8 mouse cellular contexts compared by ENCODE assay signal in genomic region chr2:119799961-119800550, GRCm38 (mm10). TPM values are rescaled to one million over a fixed set of nuclear protein-coding genes. Genes with fewer than 3 reads are reported as not detected.
DNase-seq lines count a peak whose midpoint lies in the region; ATAC-seq and TF ChIP-seq lines count a peak whose summit lies in the region.

No protein-coding gene starts in this region.

- peaks cover 8% of the 10 kb centered on the region for H3K4me1 ChIP-seq in erythroblast, embryonic 14.5 days (ENCODE audit: control insufficient read depth)
- H3K4me1 ChIP-seq in cortical plate, adult 2 months (ENCODE audit: control insufficient read depth, insufficient read depth, low read length): peaks cover 16% of the 10 kb centered on the region
- peaks cover 23% of the 10 kb centered on the region for H3K4me1 ChIP-seq in hindbrain, postnatal 0 days (ENCODE audit: insufficient read depth, low read length)
- peaks cover 42% of the 10 kb centered on the region for H3K4me1 ChIP-seq in megakaryocyte, embryonic 14.5 days

- no peak for TF ChIP-seq POLR2A in cortical plate, adult 2 months (IDR thresholded peaks at IDR 0.05; ENCODE audit: extremely low read depth, insufficient read depth, low read length)

- H3K9ac ChIP-seq in hindbrain, postnatal 0 days (replicated peaks; ENCODE audit: low read length): peak overlapping the region; percentile 78

- H3K36me3 ChIP-seq in erythroblast, embryonic 14.5 days (ENCODE audit: control insufficient read depth): no peaks in the 10 kb centered on the region
- H3K36me3 ChIP-seq in hindbrain, postnatal 0 days (ENCODE audit: insufficient read depth, low read length): no peaks in the 10 kb centered on the region
- no peaks in the 10 kb centered on the region for H3K36me3 ChIP-seq in megakaryocyte, embryonic 14.5 days (replicated peaks; ENCODE audit: low read length)

- peak; percentile 34 to 45 for DNase-seq in B cell, adult 2 months
- peak; percentile 6 for DNase-seq in hindbrain, postnatal 0 days (ENCODE audit: low spot score)
- DNase-seq in thymus, postnatal 14 days: peak; percentile 57
- DNase-seq in left cerebral cortex, postnatal 10 days (ENCODE audit: extremely low spot score in 1 of 2, low spot score in 2 of 2): no peak

- peaks cover 86% of the 10 kb centered on the region for H3K27me3 ChIP-seq in erythroblast, embryonic 14.5 days (ENCODE audit: control insufficient read depth)
- no peaks in the 10 kb centered on the region for H3K27me3 ChIP-seq in hindbrain, postnatal 0 days (ENCODE audit: insufficient read depth, low read length)
- peaks cover 90% of the 10 kb centered on the region for H3K27me3 ChIP-seq in megakaryocyte, embryonic 14.5 days (replicated peaks)

- under 1% methylated on average over 12 of the region's 27 CpGs for WGBS in hindbrain, postnatal 0 days

- H3K27ac ChIP-seq in cortical plate, adult 2 months (ENCODE audit: insufficient read depth, low read length): peak overlapping the region; percentile 86
- peak overlapping the region; percentile 70 for H3K27ac ChIP-seq in hindbrain, postnatal 0 days

- ATAC-seq in erythroblast, adult 5-6 weeks (replicated peaks; ENCODE audit: low FRiP score, poor library complexity, severe bottlenecking): no peak
- peak; percentile 22; the same call in 1 of the 2 replicates for ATAC-seq in hindbrain, postnatal 0 days

- H3K9me3 ChIP-seq in erythroblast, embryonic 14.5 days (ENCODE audit: control insufficient read depth, low read length): no peaks in the 10 kb centered on the region; the same call in 1 of the 2 replicates
- no peaks in the 10 kb centered on the region for H3K9me3 ChIP-seq in hindbrain, postnatal 0 days (ENCODE audit: low read length)
- no peaks in the 10 kb centered on the region for H3K9me3 ChIP-seq in megakaryocyte, embryonic 14.5 days

- TF ChIP-seq CTCF in cortical plate, adult 2 months (IDR thresholded peaks at IDR 0.05; ENCODE audit: extremely low read depth, insufficient read depth, low read length): no peak
- TF ChIP-seq CTCF in hindbrain, postnatal 0 days (IDR thresholded peaks at IDR 0.05; ENCODE audit: low read depth): no peak

- peak overlapping the region; percentile 51 for H3K4me3 ChIP-seq in erythroblast, embryonic 14.5 days (replicated peaks)
- H3K4me3 ChIP-seq in cortical plate, adult 2 months (ENCODE audit: insufficient read depth, low read length): peak overlapping the region; percentile 95
- H3K4me3 ChIP-seq in hindbrain, postnatal 0 days (ENCODE audit: low read length): peak overlapping the region; percentile 59
- peak overlapping the region; percentile 91 for H3K4me3 ChIP-seq in megakaryocyte, embryonic 14.5 days (replicated peaks)

- peak overlapping the region; percentile 93 for H3K4me2 ChIP-seq in hindbrain, postnatal 0 days (ENCODE audit: low read depth, low read length)

- intact Hi-C loops in left cerebral cortex, postnatal 10 days (cut with DNase I): no loop called here

RNA-seq across cellular contexts. Expression of gene Tyro3, which starts 2.5 kb away (rescaled TPM):
- 0.01 TPM in 1 of 2 replicates, not detected in the other for polyA plus RNA-seq in erythroblast, embryonic 14.5 days (2012)
- not detected in 2 replicates for total RNA-seq in erythroblast, adult 5-6 weeks (2015; ENCODE audit: low replicate concordance)
- total RNA-seq in erythroblast, adult 5-6 weeks (2017; ENCODE audit: low replicate concordance): not detected in 2 replicates
- polyA plus RNA-seq in cortical plate, adult 2 months (2012; rRNA removed): 164 and 169 TPM in 2 replicates
- 85.8 and 98.9 TPM in 2 replicates for total RNA-seq in hindbrain, postnatal 0 days (2014; rRNA removed)
- polyA plus RNA-seq in hindbrain, postnatal 0 days (2015; fragmentation: Nextera tagmentation; extraction: Ambion mirVana): 26.5 and 26.6 TPM in 2 replicates
- polyA plus RNA-seq in megakaryocyte, embryonic 14.5 days (2012; ENCODE audit: insufficient read depth, low replicate concordance): 0.64 TPM in 1 of 2 replicates, not detected in the other
- total RNA-seq in left cerebral cortex, postnatal 10 days (2021): 10 to 100 TPM; 73.3 to 74.1 TPM

RNA-seq across cellular contexts. Expression of gene Rpap1, which starts 12.7 kb away (rescaled TPM):
- polyA plus RNA-seq in erythroblast, embryonic 14.5 days (2012): 0.74 and 0.80 TPM in 2 replicates
- 1.3 and 2.7 TPM in 2 replicates for total RNA-seq in erythroblast, adult 5-6 weeks (2015; ENCODE audit: low replicate concordance)
- total RNA-seq in erythroblast, adult 5-6 weeks (2017; ENCODE audit: low replicate concordance): 0.51 and 0.84 TPM in 2 replicates
- 14.6 and 15.4 TPM in 2 replicates for polyA plus RNA-seq in cortical plate, adult 2 months (2012; rRNA removed)
- total RNA-seq in hindbrain, postnatal 0 days (2014; rRNA removed): 19.6 and 22.5 TPM in 2 replicates
- polyA plus RNA-seq in hindbrain, postnatal 0 days (2015; fragmentation: Nextera tagmentation; extraction: Ambion mirVana): 11.2 and 11.9 TPM in 2 replicates
- polyA plus RNA-seq in megakaryocyte, embryonic 14.5 days (2012; ENCODE audit: insufficient read depth, low replicate concordance): 8.7 and 9.1 TPM in 2 replicates
- 10 to 100 TPM; 15.9 to 17.1 TPM for total RNA-seq in left cerebral cortex, postnatal 10 days (2021)

RNA-seq across cellular contexts. Expression of gene Ltk, which starts 39.8 kb away (rescaled TPM):
- not detected in 2 replicates for polyA plus RNA-seq in erythroblast, embryonic 14.5 days (2012)
- not detected in 2 replicates for total RNA-seq in erythroblast, adult 5-6 weeks (2015; ENCODE audit: low replicate concordance)
- total RNA-seq in erythroblast, adult 5-6 weeks (2017; ENCODE audit: low replicate concordance): not detected in 2 replicates
- polyA plus RNA-seq in cortical plate, adult 2 months (2012; rRNA removed): 63.2 and 74.8 TPM in 2 replicates
- 5.8 and 8.5 TPM in 2 replicates for total RNA-seq in hindbrain, postnatal 0 days (2014; rRNA removed)
- polyA plus RNA-seq in hindbrain, postnatal 0 days (2015; fragmentation: Nextera tagmentation; extraction: Ambion mirVana): 2.0 TPM in 2 replicates
- polyA plus RNA-seq in megakaryocyte, embryonic 14.5 days (2012; ENCODE audit: insufficient read depth, low replicate concordance): 0.25 TPM in 1 of 2 replicates, not detected in the other
- total RNA-seq in left cerebral cortex, postnatal 10 days (2021): 1 to 10 TPM; 5.9 to 7.1 TPM

RNA-seq across cellular contexts. Expression of gene Itpka, which starts 57.9 kb away (rescaled TPM):
- polyA plus RNA-seq in erythroblast, embryonic 14.5 days (2012): 0.05 and 0.06 TPM in 2 replicates
- not detected in 2 replicates for total RNA-seq in erythroblast, adult 5-6 weeks (2015; ENCODE audit: low replicate concordance)
- total RNA-seq in erythroblast, adult 5-6 weeks (2017; ENCODE audit: low replicate concordance): not detected in 2 replicates
- polyA plus RNA-seq in cortical plate, adult 2 months (2012; rRNA removed): 251 and 279 TPM in 2 replicates
- total RNA-seq in hindbrain, postnatal 0 days (2014; rRNA removed): 5.8 and 8.5 TPM in 2 replicates
- 3.3 and 3.5 TPM in 2 replicates for polyA plus RNA-seq in hindbrain, postnatal 0 days (2015; fragmentation: Nextera tagmentation; extraction: Ambion mirVana)
- polyA plus RNA-seq in megakaryocyte, embryonic 14.5 days (2012; ENCODE audit: insufficient read depth, low replicate concordance): 0.04 and 1.9 TPM in 2 replicates
- total RNA-seq in left cerebral cortex, postnatal 10 days (2021): 10 to 100 TPM; 95.0 to 97.9 TPM

Comparison
In these comparisons a context has a peak if more than half of its experiments do, and no peak if none do; other contexts are left out.
1. DNase-seq: peak in B cell, adult 2 months (2 of 2), hindbrain, postnatal 0 days (single experiment) and thymus, postnatal 14 days (single experiment); none in left cerebral cortex, postnatal 10 days (0 of 2).
2. RNA of gene Tyro3, which starts 2.5 kb away (polyA plus RNA-seq): 164 to 169 TPM in cortical plate, adult 2 months and 26.5 to 26.6 TPM in hindbrain, postnatal 0 days; 0.64 TPM in megakaryocyte, embryonic 14.5 days and 0.01 TPM in erythroblast, embryonic 14.5 days; every median in the first group is over 10 times any median in the second.
3. RNA of gene Ltk, which starts 39.8 kb away (polyA plus RNA-seq): 63.2 to 74.8 TPM in cortical plate, adult 2 months; 2.0 TPM in hindbrain, postnatal 0 days, 0.25 TPM in megakaryocyte, embryonic 14.5 days and not detected in erythroblast, embryonic 14.5 days; every median in the first group is over 10 times any median in the second.
4. Peak in every context shown above with its lines, with median percentiles within 50 percentile points of each other: H3K4me3 ChIP-seq.